Mouse (Mus musculus): ENCODE measurements around the gene Stk24.

DNA sequence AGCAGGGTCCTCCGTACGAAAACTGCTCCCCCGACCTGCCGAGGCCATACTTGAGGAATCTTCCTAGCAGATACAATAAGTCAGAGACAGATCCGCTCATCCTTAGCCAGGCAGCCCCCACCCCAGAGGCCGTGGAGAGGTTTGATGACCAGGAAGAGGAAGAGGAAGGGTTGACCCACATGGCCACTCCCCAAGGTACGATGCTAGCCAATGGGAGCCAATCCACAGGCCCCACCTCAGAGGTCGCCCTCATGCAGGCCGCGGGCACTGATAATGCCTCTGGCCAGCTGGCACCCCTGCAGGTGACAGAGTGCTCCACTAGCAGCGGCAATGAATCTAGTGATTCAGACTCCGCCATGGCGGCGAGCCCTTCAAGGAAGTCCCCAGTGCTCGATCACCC lies 135.7 kb downstream of the Stk24 start:
- TF ChIP-seq CTCF (conservative IDR thresholded peaks at IDR 0.05; ENCODE audit: low read length) (no peak), POU5F1 (IDR thresholded peaks at IDR 0.05; ENCODE audit: borderline replicate concordance, low read length) (no peak), NANOG (IDR thresholded peaks at IDR 0.05; ENCODE audit: borderline replicate concordance, low read length) (no peak)
